Mouse (Mus musculus) limb, embryonic 14.5 days (tissue): ENCODE measurements around the gene Fyttd1. TPM values are rescaled to one million over a fixed set of nuclear protein-coding genes. Genes with fewer than 3 reads are reported as not detected.

Source experiments
- ATAC-seq: fragments of 200-750 bp; cut with Nextera tagmentation; 2 replicates; pipeline ENCODE4 v1.8.0; 2017; ENCODE audit warnings: low read depth, moderate number of reproducible peaks, moderate TSS enrichment; ENCODE audit not compliant: low FRiP score
- DNase-seq: peaks from one replicate; pipeline ENCODE4 v3.0.0-alpha.2; 2015; ENCODE audit warnings: low spot score
- H3K27ac ChIP-seq: fragments of 300-500 bp; sonication (generic); replicated peaks from 2 replicates; pipeline ENCODE4 v1.5.1; 2014; ENCODE audit warnings: low read depth, mild to moderate bottlenecking, low read length, moderate library complexity, mixed read lengths
- H3K27me3 ChIP-seq: fragments of 300-500 bp; sonication (generic); 2 replicates; pipeline ENCODE4 v1.6.1; 2014; ENCODE audit warnings: low read length, mixed read lengths; ENCODE audit not compliant: control insufficient read depth, insufficient read depth
- H3K36me3 ChIP-seq: fragments of 300-500 bp; sonication (generic); 2 replicates; pipeline ENCODE4 v1.6.1; 2014; ENCODE audit warnings: mild to moderate bottlenecking, low read length, moderate library complexity, mixed read lengths; ENCODE audit not compliant: control insufficient read depth, insufficient read depth
- H3K4me1 ChIP-seq: fragments of 300-500 bp; sonication (generic); 2 replicates; pipeline ENCODE4 v1.6.1; 2014; ENCODE audit warnings: antibody characterized with exemption, low read length, mixed read lengths; ENCODE audit not compliant: control insufficient read depth, insufficient read depth
- H3K4me2 ChIP-seq: fragments of 300-500 bp; sonication (generic); replicated peaks from 2 replicates; pipeline ENCODE4 v1.6.1; 2014; ENCODE audit warnings: low read depth, mild to moderate bottlenecking, low read length, moderate library complexity; ENCODE audit not compliant: severe bottlenecking
- H3K4me3 ChIP-seq: fragments of 300-500 bp; sonication (generic); replicated peaks from 2 replicates; pipeline ENCODE4 v1.5.1; 2014; ENCODE audit warnings: low read length
- H3K9ac ChIP-seq: fragments of 300-500 bp; sonication (generic); 2 replicates; pipeline ENCODE4 v1.6.1; 2014; ENCODE audit warnings: mild to moderate bottlenecking, low read depth, low read length, moderate library complexity; ENCODE audit not compliant: severe bottlenecking
- H3K9me3 ChIP-seq: fragments of 300-500 bp; sonication (generic); 2 replicates; pipeline ENCODE4 v1.6.1; 2016; ENCODE audit warnings: low read length; ENCODE audit not compliant: control insufficient read depth
- POLR2A ChIP-seq: fragments of 200-500 bp; IDR thresholded peaks from 2 replicates; pipeline ENCODE4 v1.8.0; 2012; ENCODE audit warnings: inconsistent platforms, mild to moderate bottlenecking, moderate library complexity, borderline replicate concordance; ENCODE audit not compliant: insufficient read depth, insufficient read length; ENCODE audit errors: extremely low read depth
- WGBS: fragments of 180-500 bp; shearing (Covaris S2); extraction: QIAGEN DNeasy Blood & Tissue Kit; methylation state at CpG from one replicate; pipeline ENCODE4 v1.1.7; 2014; 5-methylcytosine and 5-hydroxymethylcytosine counted together
- polyA plus RNA-seq, 2 experiments: library from polyadenylated mRNA; depleted of rRNA in 1 of 2; stranded (reverse) in 1 of 2; unstranded in 1 of 2; fragments of >200 nt; fragmentation: Nextera tagmentation in 1 of 2; extraction: Ambion mirVana in 1 of 2; gene quantifications; 2 replicates each; pipeline versions ENCODE4 v1.2.1 to v1.2.3; 2012 to 2014

The Fyttd1 gene
- polyA plus RNA-seq, 2 experiments: 47.2 to 113 TPM

- Histone ChIP-seq H3K4me3 (no peak overlapping the region), H3K9me3 (no peaks in the 10 kb centered on the region), H3K27me3 (no peaks in the 10 kb centered on the region), H3K27ac (no peak overlapping the region), H3K9ac (no peak overlapping the region), H3K4me1 (no peaks in the 10 kb centered on the region), H3K36me3 (peaks cover 14% of the 10 kb centered on the region), H3K4me2 (no peak overlapping the region)
- ATAC-seq (no peak), DNase-seq (no peak)
- TF ChIP-seq POLR2A: no peak
- 72% methylated on average over 13 of the region's 13 CpGs for WGBS
Observed at GRCm38 (mm10) chr16:32853492-32854049, 23.7 kb upstream of the Fyttd1 start.

GRCm38 (mm10) chr16:32854050-32854571 is 23.2 kb upstream of the Fyttd1 start:
- H3K4me1 ChIP-seq: no peaks in the 10 kb centered on the region
- ATAC-seq (no peak), DNase-seq (no peak)
- no peak overlapping the region for H3K4me2 ChIP-seq
- H3K36me3 ChIP-seq: peaks cover 9% of the 10 kb centered on the region
- no peak overlapping the region for H3K9ac ChIP-seq
- H3K9me3 ChIP-seq: no peaks in the 10 kb centered on the region
- H3K27ac ChIP-seq: no peak overlapping the region
- no peak overlapping the region for H3K4me3 ChIP-seq
- no peaks in the 10 kb centered on the region for H3K27me3 ChIP-seq
- TF ChIP-seq POLR2A: no peak
- WGBS: 84% methylated on average over 2 of the region's 2 CpGs

- H3K27ac ChIP-seq: no peak overlapping the region
- no peaks in the 10 kb centered on the region for H3K27me3 ChIP-seq
- H3K4me3 ChIP-seq: no peak overlapping the region
- no peak overlapping the region for H3K9ac ChIP-seq
- WGBS: 87% methylated on average over 3 of the region's 3 CpGs
- DNase-seq (no peak), ATAC-seq (no peak)
- H3K4me1 ChIP-seq: no peaks in the 10 kb centered on the region
- H3K36me3 ChIP-seq: peaks cover 5% of the 10 kb centered on the region
- H3K9me3 ChIP-seq: no peaks in the 10 kb centered on the region
- TF ChIP-seq POLR2A: no peak
- no peak overlapping the region for H3K4me2 ChIP-seq
Observed at GRCm38 (mm10) chr16:32856751-32857150, 20.5 kb upstream of the Fyttd1 start.

- WGBS: 65% methylated on average over 4 of the region's 4 CpGs
- peaks cover 5% of the 10 kb centered on the region for H3K36me3 ChIP-seq
- H3K27ac ChIP-seq: peak overlapping the region; percentile 39
- DNase-seq (no peak), ATAC-seq (no peak)
- no peaks in the 10 kb centered on the region for H3K9me3 ChIP-seq
- H3K4me1 ChIP-seq: no peaks in the 10 kb centered on the region
- no peak overlapping the region for H3K9ac ChIP-seq
- no peak overlapping the region for H3K4me2 ChIP-seq
- no peaks in the 10 kb centered on the region for H3K27me3 ChIP-seq
- no peak for TF ChIP-seq POLR2A
- H3K4me3 ChIP-seq: no peak overlapping the region
Observed at GRCm38 (mm10) chr16:32858356-32858755, 18.9 kb upstream of the Fyttd1 start.

- no peak for TF ChIP-seq POLR2A
- H3K4me2 ChIP-seq: no peak overlapping the region
- no peak overlapping the region for H3K4me3 ChIP-seq
- no peak overlapping the region for H3K9ac ChIP-seq
- H3K9me3 ChIP-seq: no peaks in the 10 kb centered on the region
- peaks cover 5% of the 10 kb centered on the region for H3K36me3 ChIP-seq
- H3K27me3 ChIP-seq: no peaks in the 10 kb centered on the region
- 62% methylated on average over 12 of the region's 12 CpGs for WGBS
- ATAC-seq: peak; percentile 62; the same call in 1 of the 2 replicates
- peak overlapping the region; percentile 39 for H3K27ac ChIP-seq
- DNase-seq: peak; percentile 56
- no peaks in the 10 kb centered on the region for H3K4me1 ChIP-seq
Observed at GRCm38 (mm10) chr16:32858771-32859636, 18.3 kb upstream of the Fyttd1 start.
